ENCODE assay signal across 13 mouse cellular contexts in genomic region chr1:160246844-160247243, GRCm38 (mm10). TPM values are rescaled to one million over a fixed set of nuclear protein-coding genes. Genes with fewer than 3 reads are reported as not detected.
DNase-seq lines count a peak whose midpoint lies in the region; ATAC-seq and TF ChIP-seq lines count a peak whose summit lies in the region.
"Had no signal": no experiment of that assay in that cellular context is flagged by ENCODE, and none has a peak within 500 bp of the region (broad histone marks: within the 10 kb centered on the region; RNA-seq: fewer than 3 reads in every experiment).

No protein-coding gene starts in this region.

- no peaks in the 10 kb centered on the region for H3K36me3 ChIP-seq in heart, embryonic 15.5 days
- peaks cover 3% of the 10 kb centered on the region for H3K36me3 ChIP-seq in heart, adult 2 months (ENCODE audit: control insufficient read depth, insufficient read depth, low read length)
- H3K36me3 ChIP-seq in lung, embryonic 14.5 days (ENCODE audit: insufficient read depth) = no peaks in the 10 kb centered on the region
- H3K36me3 ChIP-seq: embryonic facial prominence, embryonic 15.5 days; limb, embryonic 13.5 days; midbrain, embryonic 12.5 days had no signal

- intact Hi-C loops in heart, adult 2 months (cut with DNase I) = no loop called here

- no peaks in the 10 kb centered on the region for H3K9me3 ChIP-seq in heart, embryonic 15.5 days (replicated peaks)
- H3K9me3 ChIP-seq in lung, embryonic 14.5 days (ENCODE audit: low read depth, low read length) = no peaks in the 10 kb centered on the region
- H3K9me3 ChIP-seq: embryonic facial prominence, embryonic 15.5 days; limb, embryonic 13.5 days; midbrain, embryonic 12.5 days had no signal

- peak overlapping the region; percentile 57; the same call in 1 of the 2 replicates for H3K27ac ChIP-seq in heart, embryonic 15.5 days
- no peak overlapping the region for H3K27ac ChIP-seq in heart, adult 2 months
- H3K27ac ChIP-seq in lung, embryonic 14.5 days (ENCODE audit: low read depth) = no peak overlapping the region
- H3K27ac ChIP-seq: embryonic facial prominence, embryonic 15.5 days; limb, embryonic 13.5 days; midbrain, embryonic 12.5 days had no signal

- TF ChIP-seq CTCF in heart, adult 2 months (IDR thresholded peaks at IDR 0.05) = no peak
- TF ChIP-seq CTCF in lung, embryonic 14.5 days (IDR thresholded peaks at IDR 0.05; ENCODE audit: low read depth) = no peak

- TF ChIP-seq POLR2A in heart, adult 2 months (IDR thresholded peaks at IDR 0.05; ENCODE audit: insufficient read depth, low read depth, low read length) = no peak

- TF ChIP-seq EP300 in heart, adult 2 months (IDR thresholded peaks at IDR 0.05; ENCODE audit: insufficient read depth, low read depth, low read length) = no peak

- no peaks in the 10 kb centered on the region; the same call in 1 of the 2 replicates for H3K79me2 ChIP-seq in heart, adult 2 months (replicated peaks; ENCODE audit: control insufficient read depth, insufficient read depth, low read length)

- no peak overlapping the region for H3K4me2 ChIP-seq in heart, embryonic 15.5 days
- H3K4me2 ChIP-seq in lung, embryonic 14.5 days = no peak overlapping the region
- H3K4me2 ChIP-seq: embryonic facial prominence, embryonic 15.5 days; limb, embryonic 13.5 days; midbrain, embryonic 12.5 days had no signal

- H3K4me1 ChIP-seq in heart, embryonic 15.5 days (replicated peaks) = peaks cover 16% of the 10 kb centered on the region
- H3K4me1 ChIP-seq in heart, adult 2 months (ENCODE audit: control insufficient read depth, insufficient read depth, low read length) = peaks cover 4% of the 10 kb centered on the region
- H3K4me1 ChIP-seq in lung, embryonic 14.5 days (ENCODE audit: insufficient read depth) = no peaks in the 10 kb centered on the region
- H3K4me1 ChIP-seq: embryonic facial prominence, embryonic 15.5 days; midbrain, embryonic 12.5 days had no signal

- no peak for ATAC-seq in heart, embryonic 15.5 days (replicated peaks; ENCODE audit: insufficient number of reproducible peaks, insufficient read depth, low FRiP score, low read depth)
- ATAC-seq in lung, embryonic 14.5 days (ENCODE audit: insufficient read depth) = no peak
- peak; percentile 39 for ATAC-seq in CD4-positive, CD25-positive, alpha-beta regulatory T cell, adult 4 months

- DNase-seq in heart, adult 2 months = no peak
- peak; percentile 25 for DNase-seq in lung, embryonic 14.5 days
- no peak for DNase-seq in lung, postnatal 10 days
- DNase-seq in layer of hippocampus, adult 9-11 months = peak; percentile 47
- no peak for DNase-seq in MN1 (ENCODE audit: low spot score)
- DNase-seq in kidney, postnatal 36 days = no peak
- DNase-seq: cerebellum, postnatal 14 days; kidney, postnatal 14 days had no signal

- 41% methylated on average over 4 of the region's 4 CpGs for WGBS in heart, embryonic 15.5 days
- 43% methylated on average over 4 of the region's 4 CpGs for WGBS in heart, adult 2 months
- 64% methylated on average over 4 of the region's 4 CpGs for whole genome bisulfite sequencing in lung, embryonic 14.5 days

- H3K27me3 ChIP-seq in heart, embryonic 15.5 days = no peaks in the 10 kb centered on the region
- H3K27me3 ChIP-seq in heart, adult 2 months (ENCODE audit: control insufficient read depth, insufficient read depth, low read length) = no peaks in the 10 kb centered on the region
- no peaks in the 10 kb centered on the region for H3K27me3 ChIP-seq in lung, embryonic 14.5 days (ENCODE audit: insufficient read depth, low read length)
- H3K27me3 ChIP-seq: embryonic facial prominence, embryonic 15.5 days; limb, embryonic 13.5 days; midbrain, embryonic 12.5 days had no signal

- H3K4me3 ChIP-seq in heart, embryonic 15.5 days = no peak overlapping the region
- H3K4me3 ChIP-seq in heart, adult 2 months = no peak overlapping the region
- no peak overlapping the region for H3K4me3 ChIP-seq in lung, embryonic 14.5 days (ENCODE audit: low read depth, low read length)
- H3K4me3 ChIP-seq: embryonic facial prominence, embryonic 15.5 days; limb, embryonic 13.5 days; midbrain, embryonic 12.5 days had no signal

- H3K9ac ChIP-seq in heart, embryonic 15.5 days = no peak overlapping the region
- no peak overlapping the region for H3K9ac ChIP-seq in heart, adult 2 months (ENCODE audit: low read depth, low read length)
- no peak overlapping the region for H3K9ac ChIP-seq in lung, embryonic 14.5 days
- H3K9ac ChIP-seq: embryonic facial prominence, embryonic 15.5 days; limb, embryonic 13.5 days; midbrain, embryonic 12.5 days had no signal

RNA-seq across cellular contexts. Expression of gene Cacybp, which starts 34.2 kb away (rescaled TPM):
- 132 and 157 TPM in 2 replicates for polyA plus RNA-seq in heart, embryonic 15.5 days (2015; fragmentation: Nextera tagmentation; extraction: Ambion mirVana)
- 10 to 100 TPM; 70.5 to 74.2 TPM for total RNA-seq in heart, adult 2 months (2021)
- polyA plus RNA-seq in heart, adult 2 months (2012; rRNA removed) = 6.5 and 13.7 TPM in 2 replicates
- polyA plus RNA-seq in lung, embryonic 14.5 days (2014; fragmentation: Nextera tagmentation; extraction: Ambion mirVana) = 253 and 257 TPM in 2 replicates
- polyA plus RNA-seq in CD4-positive, CD25-positive, alpha-beta regulatory T cell, adult 4 months (2017; shearing (Covaris generic)) = 100 to 1,000 TPM in 1 of 2 experiments, 10 to 100 TPM in 1; 81.6 to 125 TPM

RNA-seq across cellular contexts. Expression of gene Mrps14, which starts 51.8 kb away (rescaled TPM):
- polyA plus RNA-seq in heart, embryonic 15.5 days (2015; fragmentation: Nextera tagmentation; extraction: Ambion mirVana) = 170 and 202 TPM in 2 replicates
- total RNA-seq in heart, adult 2 months (2021) = 100 to 1,000 TPM in 1 of 2 experiments, 10 to 100 TPM in 1; 94.6 to 102 TPM
- 46.2 and 60.7 TPM in 2 replicates for polyA plus RNA-seq in heart, adult 2 months (2012; rRNA removed)
- polyA plus RNA-seq in lung, embryonic 14.5 days (2014; fragmentation: Nextera tagmentation; extraction: Ambion mirVana) = 243 and 255 TPM in 2 replicates
- 100 to 1,000 TPM; 237 to 281 TPM for polyA plus RNA-seq in CD4-positive, CD25-positive, alpha-beta regulatory T cell, adult 4 months (2017; shearing (Covaris generic))

Comparison
In these comparisons a context has a peak if more than half of its experiments do, and no peak if none do; other contexts are left out.
1. DNase-seq: peak in lung, embryonic 14.5 days (single experiment) and layer of hippocampus, adult 9-11 months (single experiment); none in heart, adult 2 months (0 of 2), lung, postnatal 10 days (single experiment), MN1 (single experiment) and kidney, postnatal 36 days (0 of 2).